Mouse (Mus musculus) bone marrow macrophage, adult 2 months (primary cell): ENCODE measurements at regions not wholly inside any gene's neighbourhood (a gene's known extent, or its start where the extent isn't known, plus 50 kb on each side); places are given as distances from the start of the nearest gene placed in this dataset.

ENCODE experiments used
- CTCF ChIP-seq: IDR thresholded peaks from 2 replicates; pipeline ENCODE4 v1.5.1; 2012; ENCODE audit warnings: low read depth, mild to moderate bottlenecking, low read length, moderate library complexity
- POLR2A ChIP-seq: IDR thresholded peaks from 2 replicates; pipeline ENCODE4 v1.6.1; 2012; ENCODE audit warnings: mild to moderate bottlenecking, low read depth, low read length, borderline replicate concordance

DNA sequence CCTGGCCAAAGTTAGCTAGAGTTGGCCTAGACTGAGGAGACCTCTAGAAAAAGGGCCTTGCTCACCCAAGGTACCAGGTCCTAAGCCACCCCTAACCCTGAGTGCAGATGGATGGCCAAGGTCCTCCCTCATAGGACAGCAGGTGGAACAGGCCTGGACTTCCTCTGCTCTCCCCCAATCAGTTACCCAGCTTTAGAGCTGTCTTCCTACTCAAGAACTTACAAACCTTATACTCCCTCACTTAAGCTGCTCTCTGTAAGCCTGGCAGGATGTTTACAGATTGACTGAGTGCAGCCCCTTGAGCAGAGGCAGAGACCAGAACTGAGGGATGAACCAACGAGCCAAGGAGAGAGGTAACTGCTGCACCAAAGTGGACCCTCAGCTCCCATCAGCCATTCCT lies 94.5 kb downstream of the Rplp1 start:
- TF ChIP-seq POLR2A = no peak
- no peak for TF ChIP-seq CTCF
